Mouse (Mus musculus) CH12.LX (cell line): ENCODE data around the gene Tlr8. TPM values are rescaled to one million over a fixed set of nuclear protein-coding genes. Genes with fewer than 3 reads are reported as not detected.

Experiments
- DNase-seq: peaks from one replicate; pipeline ENCODE4 v3.0.0-alpha.2; 2013; ENCODE audit errors: extremely low read depth
- H3K27ac ChIP-seq: 2 replicates; pipeline ENCODE4 v1.5.1; 2012; ENCODE audit warnings: low read depth, mild to moderate bottlenecking, control low read depth, moderate library complexity; ENCODE audit not compliant: insufficient read depth
- H3K27me3 ChIP-seq: replicated peaks from 2 replicates; pipeline ENCODE3; 2012; ENCODE audit warnings: inconsistent platforms
- H3K36me3 ChIP-seq, 2 experiments: replicated peaks in 1 of 2; 2 replicates each; pipeline versions ENCODE3 to v1.6.1; 2012; ENCODE audit warnings: inconsistent platforms in 1 of 2, low read length in 1 of 2, mild to moderate bottlenecking in 1 of 2, mixed read lengths in 1 of 2, moderate library complexity in 1 of 2; ENCODE audit not compliant: control insufficient read depth in 1 of 2, insufficient read depth in 1 of 2
- H3K4me1 ChIP-seq, 2 experiments: 2 replicates each; pipeline ENCODE4 v1.6.1; 2012; ENCODE audit warnings: inconsistent platforms in 1 of 2, moderate library complexity in 1 of 2; ENCODE audit not compliant: insufficient read depth in 2 of 2, control insufficient read depth in 1 of 2
- H3K4me2 ChIP-seq: 2 replicates; pipeline ENCODE4 v1.6.1; 2012; ENCODE audit warnings: low read depth, mild to moderate bottlenecking, control low read depth; ENCODE audit not compliant: poor library complexity, insufficient read depth, severe bottlenecking
- H3K4me3 ChIP-seq, 3 experiments: fragments of 150-350 bp in 1 of 3; sonication (generic) in 1 of 3; replicated peaks in 1 of 3; 2 replicates each; pipeline versions ENCODE3 to v1.5.1; 2011 to 2012; ENCODE audit warnings: low read depth in 2 of 3, low read length in 2 of 3, mild to moderate bottlenecking in 2 of 3, moderate library complexity in 2 of 3, control low read depth in 1 of 3, improper control_type of control experiment in 1 of 3, inconsistent platforms in 1 of 3, mixed read lengths in 1 of 3; ENCODE audit not compliant: poor library complexity in 1 of 3
- H3K79me2 ChIP-seq: replicated peaks from 2 replicates; pipeline ENCODE4 v1.6.1; 2012; ENCODE audit warnings: mild to moderate bottlenecking, moderate library complexity; ENCODE audit not compliant: control insufficient read depth, poor library complexity, insufficient read depth, severe bottlenecking; ENCODE audit errors: extremely low read depth
- H3K9ac ChIP-seq: 2 replicates; pipeline ENCODE4 v1.6.1; 2012; ENCODE audit warnings: low read depth, mild to moderate bottlenecking, control low read depth, moderate library complexity; ENCODE audit not compliant: insufficient read depth
- H3K9me3 ChIP-seq: replicated peaks from 2 replicates; pipeline ENCODE3; 2012; ENCODE audit warnings: low read length, inconsistent platforms, mixed read lengths
- BHLHE40 ChIP-seq: IDR thresholded peaks from 2 replicates; pipeline ENCODE4 v1.6.1; 2011; ENCODE audit warnings: mild to moderate bottlenecking, low read depth, low read length, improper control_type of control experiment
- CHD2 ChIP-seq: IDR thresholded peaks from 2 replicates; pipeline ENCODE4 v1.6.1; 2011; ENCODE audit warnings: low read length, improper control_type of control experiment
- CTCF ChIP-seq, 2 experiments: IDR thresholded peaks in 1 of 2; conservative IDR thresholded peaks in 1 of 2; 2 replicates each; pipeline ENCODE4 v1.5.1; 2011 to 2012; ENCODE audit warnings: low read depth in 2 of 2, low read length in 2 of 2, improper control_type of control experiment in 1 of 2, inconsistent platforms in 1 of 2, mild to moderate bottlenecking in 1 of 2, moderate library complexity in 1 of 2
- E2F4 ChIP-seq: IDR thresholded peaks from 2 replicates; pipeline ENCODE4 v1.6.1; 2011; ENCODE audit warnings: low read depth, low read length, improper control_type of control experiment; ENCODE audit not compliant: insufficient replicate concordance
- ELF1 ChIP-seq: IDR thresholded peaks from 2 replicates; pipeline ENCODE4 v1.6.1; 2014; ENCODE audit warnings: low read depth, mild to moderate bottlenecking, inconsistent platforms, low read length, improper control_type of control experiment
- ETS1 ChIP-seq: conservative IDR thresholded peaks from 2 replicates; pipeline ENCODE4 v1.6.1; 2012; ENCODE audit warnings: low read depth, mild to moderate bottlenecking, inconsistent platforms, low read length, improper control_type of control experiment, moderate library complexity
- HCFC1 ChIP-seq: IDR thresholded peaks from 2 replicates; pipeline ENCODE4 v1.6.1; 2012; ENCODE audit warnings: low read depth, mild to moderate bottlenecking, inconsistent platforms, low read length, improper control_type of control experiment
- IRF4 ChIP-seq: IDR thresholded peaks from 2 replicates; pipeline ENCODE4 v1.6.1; 2014; ENCODE audit warnings: low read depth, mild to moderate bottlenecking, inconsistent platforms, low read length, improper control_type of control experiment
- JUN ChIP-seq: IDR thresholded peaks from 2 replicates; pipeline ENCODE4 v1.6.1; 2011; ENCODE audit warnings: low read depth, mild to moderate bottlenecking, low read length, improper control_type of control experiment, moderate library complexity; ENCODE audit not compliant: insufficient read depth
- JUND ChIP-seq: conservative IDR thresholded peaks from 2 replicates; pipeline ENCODE4 v1.6.1; 2011; ENCODE audit warnings: low read depth, low read length, improper control_type of control experiment
- KAT2A ChIP-seq: IDR thresholded peaks from 2 replicates; pipeline ENCODE4 v1.6.1; 2012; ENCODE audit warnings: low read length, improper control_type of control experiment, inconsistent platforms; ENCODE audit not compliant: insufficient replicate concordance
- MAFK ChIP-seq: IDR thresholded peaks from 2 replicates; pipeline ENCODE4 v1.6.1; 2011; ENCODE audit warnings: low read length, improper control_type of control experiment; ENCODE audit not compliant: insufficient replicate concordance
- MAX ChIP-seq: IDR thresholded peaks from 2 replicates; pipeline ENCODE4 v1.6.1; 2011; ENCODE audit warnings: low read length, improper control_type of control experiment
- MAZ ChIP-seq: IDR thresholded peaks from 2 replicates; pipeline ENCODE4 v1.6.1; 2012; ENCODE audit warnings: low read depth, mild to moderate bottlenecking, inconsistent platforms, low read length, improper control_type of control experiment, moderate library complexity
- MEF2A ChIP-seq: IDR thresholded peaks from 2 replicates; pipeline ENCODE4 v1.6.1; 2014; ENCODE audit warnings: low read depth, mild to moderate bottlenecking, inconsistent platforms, low read length, improper control_type of control experiment, borderline replicate concordance
- MYC ChIP-seq: IDR thresholded peaks from 2 replicates; pipeline ENCODE4 v1.6.1; 2011; ENCODE audit warnings: low read depth, mild to moderate bottlenecking, improper control_type of control experiment, low read length
- NELFE ChIP-seq: IDR thresholded peaks from 2 replicates; pipeline ENCODE4 v1.6.1; 2011; ENCODE audit warnings: low read depth, low read length, improper control_type of control experiment
- NRF1 ChIP-seq: IDR thresholded peaks from 2 replicates; pipeline ENCODE4 v1.6.1; 2014; ENCODE audit warnings: low read depth, mild to moderate bottlenecking, inconsistent platforms, low read length, improper control_type of control experiment, moderate library complexity
- PAX5 ChIP-seq: IDR thresholded peaks from 2 replicates; pipeline ENCODE4 v1.6.1; 2012; ENCODE audit warnings: low read length, inconsistent platforms, mixed read lengths
- POLR2AphosphoS2 ChIP-seq: IDR thresholded peaks from 2 replicates; pipeline ENCODE4 v1.6.1; 2011; ENCODE audit warnings: low read depth, low read length, improper control_type of control experiment
- RAD21 ChIP-seq: IDR thresholded peaks from 2 replicates; pipeline ENCODE4 v1.6.1; 2011; ENCODE audit warnings: low read depth, mild to moderate bottlenecking, low read length, improper control_type of control experiment, moderate library complexity
- SIN3A ChIP-seq: IDR thresholded peaks from 2 replicates; pipeline ENCODE4 v1.6.1; 2012; ENCODE audit warnings: low read length, improper control_type of control experiment, inconsistent platforms
- SMC3 ChIP-seq: IDR thresholded peaks from 2 replicates; pipeline ENCODE4 v1.6.1; 2011; ENCODE audit warnings: low read depth, low read length, improper control_type of control experiment
- USF1 ChIP-seq: IDR thresholded peaks from 2 replicates; pipeline ENCODE4 v1.6.1; 2014; ENCODE audit warnings: low read depth, mild to moderate bottlenecking, inconsistent platforms, low read length, improper control_type of control experiment
- USF2 ChIP-seq: conservative IDR thresholded peaks from 2 replicates; pipeline ENCODE4 v1.6.1; 2011; ENCODE audit warnings: low read depth, low read length, improper control_type of control experiment
- ZC3H11A ChIP-seq: IDR thresholded peaks from 2 replicates; pipeline ENCODE4 v1.6.1; 2012; ENCODE audit warnings: low read depth, mild to moderate bottlenecking, inconsistent platforms, low read length, improper control_type of control experiment
- ZMIZ1 ChIP-seq: IDR thresholded peaks from 2 replicates; pipeline ENCODE4 v1.6.1; 2012; ENCODE audit warnings: low read depth, mild to moderate bottlenecking, inconsistent platforms, low read length, improper control_type of control experiment
- ZNF384 ChIP-seq: IDR thresholded peaks from 2 replicates; pipeline ENCODE4 v1.6.1; 2012; ENCODE audit warnings: low read depth, low read length, improper control_type of control experiment, inconsistent platforms
- dilution Hi-C: fragments of 300-500 bp; cut with MboI; formaldehyde crosslinking; loops from 2 replicates; pipeline ENCODE4 v1.14.3; 2020; ENCODE audit warnings: low sequenced_read_pairs; ENCODE audit not compliant: extremely low pct_unique_long_range_greater_than_20kb, extremely low pct_ligation_motif_present
- in situ Hi-C: fragments of 300-500 bp; cut with MboI; formaldehyde crosslinking; loops from 3 replicates; pipeline ENCODE4 v1.14.3; 2019; ENCODE audit warnings: low sequenced_read_pairs, low pct_ligation_motif_present, low pct_unique_long_range_greater_than_20kb, mixed read lengths
- polyA plus RNA-seq: library from polyadenylated mRNA; unstranded; fragments of >175 nt; gene quantifications from 2 replicates; pipeline ENCODE4 v1.2.1, GENCODE M21; 2012; ENCODE audit warnings: low read depth; ENCODE audit not compliant: insufficient read length
- total RNA-seq, 2 experiments: library from RNA; depleted of rRNA; stranded (reverse); fragments of 300-350 nt in 1 of 2; fragments of >200 nt in 1 of 2; gene quantifications; 2 replicates each; pipeline ENCODE4 v1.2.3; 2012 to 2014

The Tlr8 gene
- total and polyA plus RNA-seq, 3 experiments, result not detected

GRCm38 (mm10) chrX:167233104-167233687, 30.9 kb downstream of the Tlr8 start:
- Histone ChIP-seq H3K27ac (peak overlapping the region; percentile 24), H3K4me3 (no peak overlapping the region), H3K79me2 (no peaks in the 10 kb centered on the region), H3K4me1 (peaks cover 15 to 35% of the 10 kb centered on the region in 2 experiments), H3K9me3 (no peaks in the 10 kb centered on the region), H3K27me3 (no peaks in the 10 kb centered on the region), H3K9ac (no peak overlapping the region), H3K36me3 (no peaks in the 10 kb centered on the region), H3K4me2 (peak overlapping the region; percentile 50)
- in situ Hi-C loops (loop anchor here (10.0 to 25.0 kb wide), 3 partner anchors 421 to 1046 kb away; no protein-coding TSS in a partner anchor), dilution Hi-C loops (no loop called here)
- no peak for TF ChIP-seq POLR2AphosphoS2
- no peak for TF ChIP-seq MAZ
- peak; percentile 82 for TF ChIP-seq ZNF384
- no peak for TF ChIP-seq KAT2A
- no peak for TF ChIP-seq SIN3A
- TF ChIP-seq BHLHE40, result no peak; the same call in 1 of the 2 replicates
- TF ChIP-seq PAX5, result no peak
- no peak for TF ChIP-seq JUN
- no peak for TF ChIP-seq NRF1
- TF ChIP-seq MAFK, result no peak
- TF ChIP-seq HCFC1, result no peak
- TF ChIP-seq MAX, result no peak
- TF ChIP-seq ZC3H11A, result peak; percentile 78
- TF ChIP-seq IRF4, result no peak
- TF ChIP-seq CTCF (conservative IDR thresholded peaks at IDR 0.05 in 1 of 2, IDR thresholded peaks at IDR 0.05 in 1 of 2; ENCODE audit: low read depth in 2 of 2, low read length in 2 of 2), result peak; percentile 29 to 80; a peak in 2 of 4 replicates
- TF ChIP-seq SMC3, result peak; percentile 85
- TF ChIP-seq NELFE, result no peak
- peak; percentile 93 for TF ChIP-seq RAD21
- no peak for TF ChIP-seq E2F4
- TF ChIP-seq JUND, result no peak
- TF ChIP-seq MYC, result 0 out of 2 replicates have a peak, but pooled peaks have one; percentile 41
- peak; percentile 74 for DNase-seq

- H3K27me3 ChIP-seq, result no peaks in the 10 kb centered on the region
- peak; percentile 75 for DNase-seq
- no peaks in the 10 kb centered on the region for H3K79me2 ChIP-seq
- in situ Hi-C loops, result loop anchor here (10.0 to 25.0 kb wide), 3 partner anchors 419 to 1044 kb away; no protein-coding TSS in a partner anchor
- H3K4me1 ChIP-seq, result peaks cover 15 to 36% of the 10 kb centered on the region in 2 experiments
- no peak overlapping the region for H3K4me3 ChIP-seq
- H3K9ac ChIP-seq, result no peak overlapping the region
- dilution Hi-C loops, result no loop called here
- no peak overlapping the region for H3K27ac ChIP-seq
- no peaks in the 10 kb centered on the region for H3K9me3 ChIP-seq
- TF ChIP-seq USF1, result peak; percentile 73
- peak; percentile 59 for TF ChIP-seq CHD2
- peak; percentile 66; the same call in 1 of the 2 replicates for TF ChIP-seq MYC
- TF ChIP-seq ELF1, result peak; percentile 33; the same call in 1 of the 2 replicates
- TF ChIP-seq BHLHE40, result peak; percentile 94
- no peak for TF ChIP-seq ZC3H11A
- TF ChIP-seq MEF2A, result no peak
- peak; percentile 56 for TF ChIP-seq ETS1
- no peak for TF ChIP-seq ZMIZ1
- TF ChIP-seq USF2, result peak; percentile 46
- peak; percentile 89 for TF ChIP-seq MAX
- TF ChIP-seq, all 38 proteins: peak for 8
- H3K36me3 ChIP-seq, result no peaks in the 10 kb centered on the region
- H3K4me2 ChIP-seq, result no peak overlapping the region
Observed at GRCm38 (mm10) chrX:167231150-167231549, 33.0 kb downstream of the Tlr8 start.
